Mouse (Mus musculus): Measurements from ENCODE around the gene Tubg1. TPM values are rescaled to one million over a fixed set of nuclear protein-coding genes. Genes with fewer than 3 reads are reported as not detected.

Tubg1 gene
- polyA plus RNA-seq, 1 experiment: 27.3 TPM

DNA sequence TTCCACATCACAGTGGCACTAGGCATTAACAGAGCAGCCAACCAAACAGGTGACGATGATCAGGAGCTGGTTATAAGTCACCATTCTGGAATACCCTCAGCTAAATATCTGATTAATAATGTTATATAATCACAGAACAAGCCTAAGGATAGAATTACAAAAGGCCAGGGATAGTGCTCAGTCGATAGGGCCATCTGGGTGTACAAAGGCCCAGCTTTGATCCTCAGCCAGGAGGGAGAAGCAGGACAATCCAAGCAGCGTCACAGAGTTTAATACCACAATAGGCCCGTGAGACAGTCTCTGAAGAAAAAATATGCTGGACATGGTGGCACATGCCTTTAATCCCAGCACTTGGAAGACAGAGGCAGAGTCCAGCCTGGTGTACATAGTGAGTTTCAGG lies 10.4 kb upstream of the Tubg1 start:
- no peak overlapping the region for H3K4me3 ChIP-seq (ENCODE audit: control insufficient read depth, low read depth, low read length)
- no peaks in the 10 kb centered on the region for H3K4me1 ChIP-seq (ENCODE audit: control insufficient read depth, insufficient read depth, low read length)
- H3K36me3 ChIP-seq (ENCODE audit: control insufficient read depth, insufficient read depth, low read length): no peaks in the 10 kb centered on the region
- no peak overlapping the region for H3K27ac ChIP-seq (ENCODE audit: control insufficient read depth, insufficient read depth, low read depth, low read length)
- no peaks in the 10 kb centered on the region for H3K27me3 ChIP-seq (ENCODE audit: control insufficient read depth, insufficient read depth, low read length)
- TF ChIP-seq CTCF (IDR thresholded peaks at IDR 0.05; ENCODE audit: control insufficient read depth, insufficient read depth, insufficient replicate concordance, low read depth, low read length): no peak
- no peak for TF ChIP-seq POLR2A (IDR thresholded peaks at IDR 0.05; ENCODE audit: control insufficient read depth, low read depth, low read length)

GRCm38 (mm10) chr11:101110708-101111107 lies 9.0 kb upstream of the Tubg1 start:
- H3K36me3 ChIP-seq (ENCODE audit: control insufficient read depth, insufficient read depth, low read length): no peaks in the 10 kb centered on the region
- H3K27me3 ChIP-seq (ENCODE audit: control insufficient read depth, insufficient read depth, low read length): no peaks in the 10 kb centered on the region
- H3K27ac ChIP-seq (ENCODE audit: control insufficient read depth, insufficient read depth, low read depth, low read length): no peak overlapping the region
- TF ChIP-seq POLR2A (IDR thresholded peaks at IDR 0.05; ENCODE audit: control insufficient read depth, low read depth, low read length) (no peak), CTCF (IDR thresholded peaks at IDR 0.05; ENCODE audit: control insufficient read depth, insufficient read depth, insufficient replicate concordance, low read depth, low read length) (no peak)
- no peaks in the 10 kb centered on the region for H3K4me1 ChIP-seq (ENCODE audit: control insufficient read depth, insufficient read depth, low read length)
- no peak overlapping the region for H3K4me3 ChIP-seq (ENCODE audit: control insufficient read depth, low read depth, low read length)

- Histone ChIP-seq H3K4me3 (ENCODE audit: control insufficient read depth, low read depth, low read length) (no peak overlapping the region), H3K4me1 (ENCODE audit: control insufficient read depth, insufficient read depth, low read length) (no peaks in the 10 kb centered on the region), H3K27ac (ENCODE audit: control insufficient read depth, insufficient read depth, low read depth, low read length) (no peak overlapping the region), H3K27me3 (ENCODE audit: control insufficient read depth, insufficient read depth, low read length) (no peaks in the 10 kb centered on the region), H3K36me3 (ENCODE audit: control insufficient read depth, insufficient read depth, low read length) (no peaks in the 10 kb centered on the region)
- TF ChIP-seq CTCF (IDR thresholded peaks at IDR 0.05; ENCODE audit: control insufficient read depth, insufficient read depth, insufficient replicate concordance, low read depth, low read length) (no peak), POLR2A (IDR thresholded peaks at IDR 0.05; ENCODE audit: control insufficient read depth, low read depth, low read length) (no peak)
Observed at GRCm38 (mm10) chr11:101111178-101111577, 8.6 kb upstream of the Tubg1 start.

- H3K4me1 ChIP-seq (ENCODE audit: control insufficient read depth, insufficient read depth, low read length): no peaks in the 10 kb centered on the region
- no peak overlapping the region for H3K4me3 ChIP-seq (ENCODE audit: control insufficient read depth, low read depth, low read length)
- H3K27me3 ChIP-seq (ENCODE audit: control insufficient read depth, insufficient read depth, low read length): no peaks in the 10 kb centered on the region
- no peak overlapping the region for H3K27ac ChIP-seq (ENCODE audit: control insufficient read depth, insufficient read depth, low read depth, low read length)
- TF ChIP-seq CTCF (IDR thresholded peaks at IDR 0.05; ENCODE audit: control insufficient read depth, insufficient read depth, insufficient replicate concordance, low read depth, low read length): no peak
- no peak for TF ChIP-seq POLR2A (IDR thresholded peaks at IDR 0.05; ENCODE audit: control insufficient read depth, low read depth, low read length)
- H3K36me3 ChIP-seq (ENCODE audit: control insufficient read depth, insufficient read depth, low read length): no peaks in the 10 kb centered on the region
Observed at GRCm38 (mm10) chr11:101112186-101112585, 7.6 kb upstream of the Tubg1 start.

- TF ChIP-seq CTCF (IDR thresholded peaks at IDR 0.05; ENCODE audit: control insufficient read depth, insufficient read depth, insufficient replicate concordance, low read depth, low read length): no peak
- no peak for TF ChIP-seq POLR2A (IDR thresholded peaks at IDR 0.05; ENCODE audit: control insufficient read depth, low read depth, low read length)
- no peaks in the 10 kb centered on the region for H3K36me3 ChIP-seq (ENCODE audit: control insufficient read depth, insufficient read depth, low read length)
- no peaks in the 10 kb centered on the region for H3K27me3 ChIP-seq (ENCODE audit: control insufficient read depth, insufficient read depth, low read length)
- H3K4me1 ChIP-seq (ENCODE audit: control insufficient read depth, insufficient read depth, low read length): peaks cover 3% of the 10 kb centered on the region
- no peak overlapping the region for H3K4me3 ChIP-seq (ENCODE audit: control insufficient read depth, low read depth, low read length)
- no peak overlapping the region for H3K27ac ChIP-seq (ENCODE audit: control insufficient read depth, insufficient read depth, low read depth, low read length)
Observed at GRCm38 (mm10) chr11:101115564-101115963, 4.2 kb upstream of the Tubg1 start.

DNA sequence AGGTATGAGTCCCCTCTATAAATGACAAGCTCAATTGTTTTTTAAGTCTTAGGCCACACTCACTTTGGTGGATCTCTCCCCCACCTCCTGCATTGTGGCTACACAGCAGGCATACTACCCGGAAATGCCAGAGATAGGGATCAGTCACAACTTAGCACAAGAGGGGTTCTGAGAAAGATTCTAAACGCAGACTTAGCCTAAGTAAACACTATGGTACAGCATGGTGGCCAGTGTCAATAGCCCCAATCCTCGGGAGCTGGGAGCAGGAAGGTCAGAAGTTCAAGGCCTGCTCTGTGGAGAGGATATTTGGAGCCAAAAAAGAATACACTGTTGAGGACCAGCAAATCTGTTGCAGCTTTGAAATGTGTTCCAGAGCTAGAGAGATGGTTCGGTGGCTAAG lies 1.6 kb upstream of the Tubg1 start:
- Histone ChIP-seq H3K4me3 (ENCODE audit: control insufficient read depth, low read depth, low read length) (peak overlapping the region; percentile 89), H3K36me3 (ENCODE audit: control insufficient read depth, insufficient read depth, low read length) (no peaks in the 10 kb centered on the region)

GRCm38 (mm10) chr11:101119131-101119760 lies 492 bp upstream of the Tubg1 start:
- Histone ChIP-seq H3K27me3 (ENCODE audit: control insufficient read depth, insufficient read depth, low read length) (no peaks in the 10 kb centered on the region), H3K4me3 (ENCODE audit: control insufficient read depth, low read depth, low read length) (peak overlapping the region; percentile 89), H3K4me1 (ENCODE audit: control insufficient read depth, insufficient read depth, low read length) (peaks cover 7% of the 10 kb centered on the region), H3K27ac (ENCODE audit: control insufficient read depth, insufficient read depth, low read depth, low read length) (peak overlapping the region; percentile 71), H3K36me3 (ENCODE audit: control insufficient read depth, insufficient read depth, low read length) (no peaks in the 10 kb centered on the region)
- TF ChIP-seq CTCF (IDR thresholded peaks at IDR 0.05; ENCODE audit: control insufficient read depth, insufficient read depth, insufficient replicate concordance, low read depth, low read length) (no peak), POLR2A (IDR thresholded peaks at IDR 0.05; ENCODE audit: control insufficient read depth, low read depth, low read length) (no peak)

More for the DNA sequence above, 1.6 kb upstream of the Tubg1 start:
- Histone ChIP-seq H3K27me3 (ENCODE audit: control insufficient read depth, insufficient read depth, low read length) (no peaks in the 10 kb centered on the region), H3K4me1 (ENCODE audit: control insufficient read depth, insufficient read depth, low read length) (peaks cover 7% of the 10 kb centered on the region), H3K27ac (ENCODE audit: control insufficient read depth, insufficient read depth, low read depth, low read length) (no peak overlapping the region)
- TF ChIP-seq CTCF (IDR thresholded peaks at IDR 0.05; ENCODE audit: control insufficient read depth, insufficient read depth, insufficient replicate concordance, low read depth, low read length) (no peak), POLR2A (IDR thresholded peaks at IDR 0.05; ENCODE audit: control insufficient read depth, low read depth, low read length) (no peak)
